Mouse (Mus musculus): Measurements from ENCODE around the gene Tbrg1. TPM values are rescaled to one million over a fixed set of nuclear protein-coding genes. Genes with fewer than 3 reads are reported as not detected.
A peak's percentile ranks its signal among the peaks of the same experiment; 100 is the strongest.

Gene Tbrg1
- 49.5 and 53.0 TPM in 2 replicates for total RNA-seq (2017)

GRCm38 (mm10) chr9:37656931-37657481 is at the start of gene Tbrg1:
Gene Tbrg1, minus strand, starts transcription at chr9:37657312.
- peak; percentile 51 for ATAC-seq (ENCODE audit: extremely low read depth, insufficient number of reproducible peaks, low FRiP score, poor library complexity, severe bottlenecking)

GRCm38 (mm10) chr9:37689970-37690686 is 33.0 kb upstream of the Tbrg1 start:
- ATAC-seq (ENCODE audit: extremely low read depth, insufficient number of reproducible peaks, low FRiP score, poor library complexity, severe bottlenecking), result no peak

- no peak for ATAC-seq (ENCODE audit: extremely low read depth, insufficient number of reproducible peaks, low FRiP score, poor library complexity, severe bottlenecking)
Observed at GRCm38 (mm10) chr9:37687941-37688303, 30.8 kb upstream of the Tbrg1 start.

- no peak for ATAC-seq (ENCODE audit: extremely low read depth, insufficient number of reproducible peaks, low FRiP score, poor library complexity, severe bottlenecking)
Observed at GRCm38 (mm10) chr9:37687288-37687940, 30.3 kb upstream of the Tbrg1 start.

- no peak for ATAC-seq (ENCODE audit: extremely low read depth, insufficient number of reproducible peaks, low FRiP score, poor library complexity, severe bottlenecking)
Observed at GRCm38 (mm10) chr9:37681123-37681522, 24.0 kb upstream of the Tbrg1 start.

GRCm38 (mm10) chr9:37675287-37675686 is 18.2 kb upstream of the Tbrg1 start:
- ATAC-seq (ENCODE audit: extremely low read depth, insufficient number of reproducible peaks, low FRiP score, poor library complexity, severe bottlenecking), result no peak

DNA sequence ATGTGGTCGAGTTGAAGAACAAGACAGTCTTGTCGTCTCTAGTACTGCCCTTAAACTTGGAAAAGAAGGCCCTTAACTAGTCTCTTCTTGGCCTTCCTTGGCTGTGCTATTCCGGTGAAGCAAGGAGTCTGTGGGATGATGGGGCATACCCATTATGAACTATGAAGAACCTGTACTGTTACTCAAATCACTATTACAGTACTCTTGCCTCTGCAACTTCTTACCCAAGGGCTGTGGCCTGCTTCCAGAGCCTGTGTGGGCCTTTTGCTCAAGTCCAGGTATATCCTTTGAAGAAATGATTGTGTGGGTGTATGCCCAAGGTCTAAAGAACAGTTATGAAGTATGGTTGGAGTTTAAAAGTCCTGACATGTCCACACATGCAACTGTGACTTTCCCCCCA is 13.1 kb upstream of the Tbrg1 start:
- no peak for ATAC-seq (ENCODE audit: extremely low read depth, insufficient number of reproducible peaks, low FRiP score, poor library complexity, severe bottlenecking)

DNA sequence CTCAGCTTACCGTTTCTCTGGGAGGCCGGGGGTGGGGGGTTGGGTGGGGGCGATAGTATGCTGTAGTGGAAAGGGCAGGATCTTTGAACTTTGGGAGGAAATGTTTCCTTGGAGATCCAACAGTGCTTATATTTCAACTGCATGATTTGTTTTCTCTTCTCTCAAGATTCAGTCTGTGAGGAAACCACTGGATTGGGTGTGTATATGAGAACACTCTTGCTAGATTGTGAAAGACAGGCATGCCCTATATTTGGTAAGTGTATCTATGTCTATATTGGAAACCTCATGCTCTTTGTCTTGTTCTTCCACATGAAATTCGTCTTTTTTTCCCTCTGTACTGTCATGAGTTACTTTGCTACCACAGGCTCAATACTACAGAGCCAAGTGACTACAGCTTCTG is 12.6 kb upstream of the Tbrg1 start:
- no peak for ATAC-seq (ENCODE audit: extremely low read depth, insufficient number of reproducible peaks, low FRiP score, poor library complexity, severe bottlenecking)

GRCm38 (mm10) chr9:37669115-37669514 is 12.0 kb upstream of the Tbrg1 start, which contains the start of gene Panx3:
Gene Panx3, minus strand, starts transcription at chr9:37669235.
- no peak for ATAC-seq (ENCODE audit: extremely low read depth, insufficient number of reproducible peaks, low FRiP score, poor library complexity, severe bottlenecking)

DNA sequence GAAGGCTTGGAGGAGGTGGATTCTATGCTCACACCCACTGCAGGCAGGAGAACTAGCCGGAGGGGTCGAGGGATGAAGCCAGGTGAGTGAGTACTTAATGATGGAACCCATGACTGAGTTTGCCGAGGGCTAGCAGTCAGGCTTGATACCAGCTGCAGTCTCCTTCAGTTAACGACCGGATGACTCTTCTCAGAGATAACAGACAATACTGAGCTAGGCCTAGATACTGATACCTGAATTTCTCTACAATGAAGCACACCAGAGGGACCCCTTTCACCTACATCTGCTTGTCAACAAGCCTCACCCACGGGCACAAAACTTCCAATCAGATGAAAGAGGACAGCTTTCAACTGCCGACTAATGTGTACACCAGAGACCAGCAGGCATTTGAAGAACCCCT is 8.9 kb upstream of the Tbrg1 start:
- ATAC-seq (ENCODE audit: extremely low read depth, insufficient number of reproducible peaks, low FRiP score, poor library complexity, severe bottlenecking), result no peak

DNA sequence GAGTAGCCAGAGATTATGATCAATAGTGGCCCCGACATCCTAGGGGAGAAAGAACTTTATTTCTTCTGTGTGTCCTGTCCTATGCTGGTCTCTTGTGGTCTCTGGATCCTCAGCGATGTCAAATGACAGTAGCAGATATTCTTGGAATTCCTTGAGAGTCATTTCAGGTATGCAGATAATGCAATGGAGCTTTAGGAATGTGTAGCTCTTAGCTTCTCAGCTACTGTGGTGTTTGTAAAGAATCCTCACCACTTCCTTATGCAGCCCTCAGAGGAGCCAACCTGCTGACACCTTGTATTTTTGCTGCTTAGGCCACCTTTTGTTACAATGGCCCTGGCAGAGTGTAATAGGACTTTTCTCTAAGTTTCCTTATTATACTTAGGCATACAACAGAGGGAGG is 7.5 kb upstream of the Tbrg1 start:
- ATAC-seq (ENCODE audit: extremely low read depth, insufficient number of reproducible peaks, low FRiP score, poor library complexity, severe bottlenecking), result no peak

GRCm38 (mm10) chr9:37663210-37663609 is 6.1 kb upstream of the Tbrg1 start:
- no peak for ATAC-seq (ENCODE audit: extremely low read depth, insufficient number of reproducible peaks, low FRiP score, poor library complexity, severe bottlenecking)

- no peak for ATAC-seq (ENCODE audit: extremely low read depth, insufficient number of reproducible peaks, low FRiP score, poor library complexity, severe bottlenecking)
Observed at GRCm38 (mm10) chr9:37659413-37659812, 2.3 kb upstream of the Tbrg1 start.

GRCm38 (mm10) chr9:37656439-37656881 is 652 bp downstream of the Tbrg1 start:
- peak; percentile 50 for ATAC-seq (ENCODE audit: extremely low read depth, insufficient number of reproducible peaks, low FRiP score, poor library complexity, severe bottlenecking)

DNA sequence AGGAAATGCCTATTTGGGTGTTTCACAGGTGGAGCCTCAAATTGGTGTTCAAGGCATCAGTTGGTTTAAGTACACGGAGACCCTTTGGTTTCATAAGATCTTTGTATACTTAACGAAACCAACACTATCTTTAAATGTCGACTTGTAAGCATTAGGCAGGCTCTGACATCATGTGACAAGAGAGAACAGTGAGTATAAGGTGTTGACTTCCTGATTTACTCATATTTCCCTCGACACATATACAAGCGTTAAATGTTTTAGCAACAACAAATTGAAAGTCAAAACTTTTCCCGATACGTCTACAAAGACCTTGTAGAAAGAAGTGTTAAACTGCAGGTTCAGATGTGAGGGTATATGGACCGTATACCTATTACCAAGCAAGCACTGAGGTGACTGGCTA is 1.2 kb downstream of the Tbrg1 start:
- peak; percentile 17; the same call in 1 of the 2 replicates for ATAC-seq (ENCODE audit: extremely low read depth, insufficient number of reproducible peaks, low FRiP score, poor library complexity, severe bottlenecking)

DNA sequence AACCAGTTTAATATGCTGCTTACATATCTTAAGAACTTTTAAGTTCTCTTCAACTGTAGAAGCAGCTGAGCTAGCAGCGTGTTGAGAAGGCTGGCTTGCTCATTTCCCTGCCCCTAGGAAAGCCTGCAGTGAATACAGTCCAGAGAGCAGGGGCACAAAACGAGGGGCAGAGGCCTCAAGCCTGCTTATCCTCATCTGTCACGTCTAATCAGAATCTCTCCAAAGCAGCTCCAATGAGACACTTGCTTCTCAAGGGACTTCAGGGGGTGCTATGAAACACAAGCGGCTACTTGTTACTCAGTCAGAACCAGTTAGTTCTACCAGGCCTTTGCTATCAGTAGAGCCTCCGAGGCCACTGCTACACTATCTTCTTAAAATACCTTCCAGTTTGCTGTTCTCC is 3.3 kb downstream of the Tbrg1 start:
- no peak for ATAC-seq (ENCODE audit: extremely low read depth, insufficient number of reproducible peaks, low FRiP score, poor library complexity, severe bottlenecking)

GRCm38 (mm10) chr9:37650639-37651038 is 6.5 kb downstream of the Tbrg1 start:
- ATAC-seq (ENCODE audit: extremely low read depth, insufficient number of reproducible peaks, low FRiP score, poor library complexity, severe bottlenecking), result no peak

GRCm38 (mm10) chr9:37646246-37646645 is 10.9 kb downstream of the Tbrg1 start:
- ATAC-seq (ENCODE audit: extremely low read depth, insufficient number of reproducible peaks, low FRiP score, poor library complexity, severe bottlenecking), result no peak

- ATAC-seq (ENCODE audit: extremely low read depth, insufficient number of reproducible peaks, low FRiP score, poor library complexity, severe bottlenecking), result no peak
Observed at GRCm38 (mm10) chr9:37638721-37639120, 18.4 kb downstream of the Tbrg1 start.

DNA sequence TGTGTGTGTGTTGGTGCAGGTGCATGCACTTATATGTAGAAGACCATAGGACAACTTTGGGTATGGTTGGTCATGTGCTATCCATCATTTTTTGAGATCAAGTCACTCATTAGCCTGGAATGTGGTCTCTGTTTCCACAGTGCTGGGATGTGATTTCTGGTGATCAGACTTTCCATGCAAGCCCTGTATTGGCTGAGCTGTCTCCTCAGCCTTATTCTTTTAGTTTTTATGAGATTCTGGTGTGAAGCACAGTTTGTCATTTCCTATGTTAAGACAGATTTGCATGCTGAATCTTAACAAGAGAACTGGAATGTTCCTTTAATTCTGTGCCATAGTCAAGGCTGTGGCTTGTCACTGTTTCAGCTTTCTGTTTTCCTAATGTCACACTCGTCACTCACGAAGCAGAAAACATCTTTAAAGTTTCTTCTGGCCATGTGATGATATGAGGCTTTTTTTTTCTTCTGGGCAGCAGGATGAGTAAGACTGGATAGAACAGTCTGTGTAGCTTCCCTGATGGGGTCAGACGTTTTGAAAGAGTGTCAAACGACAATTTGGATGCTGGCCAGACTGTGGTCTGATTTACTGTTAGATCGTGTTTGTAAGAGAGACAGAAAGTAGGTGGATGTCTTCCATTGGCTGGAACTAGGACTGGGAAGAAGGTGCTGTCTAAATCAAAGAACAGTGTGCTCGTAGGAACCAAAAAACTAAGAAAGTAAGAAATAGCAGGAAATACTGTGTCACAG is 20.1 kb downstream of the Tbrg1 start:
- no peak for ATAC-seq (ENCODE audit: extremely low read depth, insufficient number of reproducible peaks, low FRiP score, poor library complexity, severe bottlenecking)
